Comparison of ENCODE assay signal across 7 mouse cellular contexts in genomic region chr13:119494938-119495337, GRCm38 (mm10). TPM values are rescaled to one million over a fixed set of nuclear protein-coding genes. Genes with fewer than 3 reads are reported as not detected.
A peak's percentile ranks its signal among the peaks of the same experiment; 100 is the strongest.
DNase-seq lines count a peak whose midpoint lies in the region; ATAC-seq and TF ChIP-seq lines count a peak whose summit lies in the region.
"Not testable (repeated sequence)": the region's sequence is repeated elsewhere in the genome, so short reads cannot be mapped to it uniquely, and the experiment has no call there.

No protein-coding gene starts in this region.

- not testable (repeated sequence) for H3K4me2 ChIP-seq in forebrain, embryonic 15.5 days (replicated peaks); heart, postnatal 0 days (ENCODE audit: low read depth, low read length); intestine, embryonic 15.5 days (replicated peaks); limb, embryonic 12.5 days; liver, embryonic 16.5 days (ENCODE audit: low read depth, low read length); midbrain, embryonic 13.5 days (replicated peaks)

- H3K9ac ChIP-seq in forebrain, embryonic 15.5 days (replicated peaks); heart, postnatal 0 days (replicated peaks; ENCODE audit: low read depth, low read length); intestine, embryonic 15.5 days; limb, embryonic 12.5 days (replicated peaks); liver, embryonic 16.5 days (ENCODE audit: low read depth, low read length); midbrain, embryonic 13.5 days (replicated peaks): not testable (repeated sequence)

- DNase-seq in heart, postnatal 0 days (ENCODE audit: low spot score), result not testable (repeated sequence)

- H3K4me1 ChIP-seq in forebrain, embryonic 15.5 days; heart, postnatal 0 days (ENCODE audit: control insufficient read depth, insufficient read depth); intestine, embryonic 15.5 days (replicated peaks); limb, embryonic 12.5 days (replicated peaks); liver, embryonic 16.5 days (ENCODE audit: control insufficient read depth, low read depth, low read length); midbrain, embryonic 13.5 days (replicated peaks): not testable (repeated sequence)

- not testable (repeated sequence) for TF ChIP-seq CTCF in heart, postnatal 0 days (IDR thresholded peaks at IDR 0.05; ENCODE audit: low read depth)

- peaks cover 20% of the 10 kb centered on the region for H3K9me3 ChIP-seq in forebrain, embryonic 15.5 days
- H3K9me3 ChIP-seq in heart, postnatal 0 days (replicated peaks; ENCODE audit: control insufficient read depth, low read length); intestine, embryonic 15.5 days: not testable (repeated sequence)
- H3K9me3 ChIP-seq in limb, embryonic 12.5 days, result peaks cover 20% of the 10 kb centered on the region
- H3K9me3 ChIP-seq in liver, embryonic 16.5 days (replicated peaks; ENCODE audit: control insufficient read depth, low read length), result peaks cover 11% of the 10 kb centered on the region
- H3K9me3 ChIP-seq in midbrain, embryonic 13.5 days, result peaks cover 19% of the 10 kb centered on the region

- H3K27me3 ChIP-seq in forebrain, embryonic 15.5 days; heart, postnatal 0 days (ENCODE audit: control insufficient read depth, insufficient read depth, low read length); intestine, embryonic 15.5 days (replicated peaks); limb, embryonic 12.5 days; liver, embryonic 16.5 days (ENCODE audit: control insufficient read depth, insufficient read depth, low read depth, low read length); midbrain, embryonic 13.5 days: not testable (repeated sequence)

- WGBS in forebrain, embryonic 15.5 days, result 95% methylated on average over 13 of the region's 22 CpGs
- WGBS in heart, postnatal 0 days, result 93% methylated on average over 9 of the region's 22 CpGs
- WGBS in intestine, embryonic 15.5 days, result 96% methylated on average over 12 of the region's 22 CpGs
- 92% methylated on average over 13 of the region's 22 CpGs for WGBS in limb, embryonic 12.5 days
- WGBS in liver, embryonic 16.5 days (ENCODE audit: insufficient replicate concordance), result 83% methylated on average over 9 of the region's 22 CpGs
- 95% methylated on average over 13 of the region's 22 CpGs for WGBS in midbrain, embryonic 13.5 days

- H3K4me3 ChIP-seq in forebrain, embryonic 15.5 days; heart, postnatal 0 days (ENCODE audit: low read depth, low read length); intestine, embryonic 15.5 days (replicated peaks); limb, embryonic 12.5 days (replicated peaks); liver, embryonic 16.5 days (ENCODE audit: low read depth, low read length); midbrain, embryonic 13.5 days (replicated peaks): not testable (repeated sequence)

- peak; percentile 42 for ATAC-seq in forebrain, embryonic 15.5 days (replicated peaks)
- ATAC-seq in heart, postnatal 0 days (ENCODE audit: insufficient read depth, low read depth), result 0 out of 2 replicates have a peak, but pooled peaks have one; percentile 13
- peak; percentile 37 for ATAC-seq in intestine, embryonic 15.5 days
- ATAC-seq in limb, embryonic 12.5 days (ENCODE audit: insufficient number of reproducible peaks, insufficient read depth, low FRiP score, low TSS enrichment, low read depth), result peak; percentile 29; the same call in 1 of the 2 replicates
- ATAC-seq in liver, embryonic 16.5 days (ENCODE audit: low read depth), result peak; percentile 25; the same call in 1 of the 2 replicates
- ATAC-seq in midbrain, embryonic 13.5 days, result peak; percentile 24; the same call in 1 of the 2 replicates
- peak; percentile 16 for ATAC-seq in neutrophil, adult 5-6 weeks (ENCODE audit: extremely low read depth, insufficient number of reproducible peaks, low FRiP score, poor library complexity, severe bottlenecking)

- H3K27ac ChIP-seq in forebrain, embryonic 15.5 days (replicated peaks); heart, postnatal 0 days (ENCODE audit: low read depth); intestine, embryonic 15.5 days; limb, embryonic 12.5 days; liver, embryonic 16.5 days (ENCODE audit: low read length); midbrain, embryonic 13.5 days: not testable (repeated sequence)

- not testable (repeated sequence) for TF ChIP-seq EP300 in heart, postnatal 0 days (IDR thresholded peaks at IDR 0.05; ENCODE audit: low read depth)

- not testable (repeated sequence) for H3K36me3 ChIP-seq in forebrain, embryonic 15.5 days; heart, postnatal 0 days (replicated peaks; ENCODE audit: control insufficient read depth, insufficient read depth, low read length); intestine, embryonic 15.5 days; limb, embryonic 12.5 days; liver, embryonic 16.5 days (ENCODE audit: control insufficient read depth, insufficient read depth); midbrain, embryonic 13.5 days

RNA-seq across cellular contexts. Expression of gene 3110070M22Rik, which starts 6.8 kb away (rescaled TPM):
- 1.4 and 1.8 TPM in 2 replicates for polyA plus RNA-seq in forebrain, embryonic 15.5 days (2015; fragmentation: Nextera tagmentation; extraction: Ambion mirVana)
- total RNA-seq in heart, postnatal 0 days (2014; rRNA removed; ENCODE audit: low replicate concordance), result 0.12 and 7.1 TPM in 2 replicates
- polyA plus RNA-seq in heart, postnatal 0 days (2015; fragmentation: Nextera tagmentation; extraction: Ambion mirVana), result 1.4 and 1.7 TPM in 2 replicates
- 1.3 and 1.7 TPM in 2 replicates for polyA plus RNA-seq in intestine, embryonic 15.5 days (2015; fragmentation: Nextera tagmentation; extraction: Ambion mirVana)
- polyA plus RNA-seq in limb, embryonic 12.5 days (2016; fragmentation: Nextera tagmentation; extraction: Ambion mirVana), result 1.1 and 1.7 TPM in 2 replicates
- 0.13 and 0.25 TPM in 2 replicates for polyA plus RNA-seq in liver, embryonic 16.5 days (2015; fragmentation: Nextera tagmentation; extraction: Ambion mirVana)
- 1.3 and 1.7 TPM in 2 replicates for polyA plus RNA-seq in midbrain, embryonic 13.5 days (2015; fragmentation: Nextera tagmentation; extraction: Ambion mirVana)
- total RNA-seq in neutrophil, adult 5-6 weeks (2017), result 0.98 and 1.7 TPM in 2 replicates

RNA-seq across cellular contexts. Expression of gene Tmem267, which starts 7.1 kb away (rescaled TPM):
- 3.6 and 3.8 TPM in 2 replicates for polyA plus RNA-seq in forebrain, embryonic 15.5 days (2015; fragmentation: Nextera tagmentation; extraction: Ambion mirVana)
- total RNA-seq in heart, postnatal 0 days (2014; rRNA removed; ENCODE audit: low replicate concordance), result 7.2 and 18.9 TPM in 2 replicates
- 1.4 and 1.5 TPM in 2 replicates for polyA plus RNA-seq in heart, postnatal 0 days (2015; fragmentation: Nextera tagmentation; extraction: Ambion mirVana)
- 1.7 and 2.2 TPM in 2 replicates for polyA plus RNA-seq in intestine, embryonic 15.5 days (2015; fragmentation: Nextera tagmentation; extraction: Ambion mirVana)
- 0.96 and 1.5 TPM in 2 replicates for polyA plus RNA-seq in limb, embryonic 12.5 days (2016; fragmentation: Nextera tagmentation; extraction: Ambion mirVana)
- 0.33 and 0.35 TPM in 2 replicates for polyA plus RNA-seq in liver, embryonic 16.5 days (2015; fragmentation: Nextera tagmentation; extraction: Ambion mirVana)
- 3.0 and 4.2 TPM in 2 replicates for polyA plus RNA-seq in midbrain, embryonic 13.5 days (2015; fragmentation: Nextera tagmentation; extraction: Ambion mirVana)
- 2.2 and 2.8 TPM in 2 replicates for total RNA-seq in neutrophil, adult 5-6 weeks (2017)

RNA-seq across cellular contexts. Expression of gene 4833420G17Rik, which starts 32.4 kb away (rescaled TPM):
- 115 and 125 TPM in 2 replicates for polyA plus RNA-seq in forebrain, embryonic 15.5 days (2015; fragmentation: Nextera tagmentation; extraction: Ambion mirVana)
- total RNA-seq in heart, postnatal 0 days (2014; rRNA removed; ENCODE audit: low replicate concordance), result 18.4 and 40.8 TPM in 2 replicates
- polyA plus RNA-seq in heart, postnatal 0 days (2015; fragmentation: Nextera tagmentation; extraction: Ambion mirVana), result 26.6 and 28.1 TPM in 2 replicates
- polyA plus RNA-seq in intestine, embryonic 15.5 days (2015; fragmentation: Nextera tagmentation; extraction: Ambion mirVana), result 46.4 and 48.3 TPM in 2 replicates
- 93.8 and 101 TPM in 2 replicates for polyA plus RNA-seq in limb, embryonic 12.5 days (2016; fragmentation: Nextera tagmentation; extraction: Ambion mirVana)
- 19.8 and 22.2 TPM in 2 replicates for polyA plus RNA-seq in liver, embryonic 16.5 days (2015; fragmentation: Nextera tagmentation; extraction: Ambion mirVana)
- 121 and 128 TPM in 2 replicates for polyA plus RNA-seq in midbrain, embryonic 13.5 days (2015; fragmentation: Nextera tagmentation; extraction: Ambion mirVana)
- 137 and 166 TPM in 2 replicates for total RNA-seq in neutrophil, adult 5-6 weeks (2017)
